Mouse (Mus musculus): Measurements from ENCODE around the gene C9orf72. TPM values are rescaled to one million over a fixed set of nuclear protein-coding genes. Genes with fewer than 3 reads are reported as not detected.

Gene C9orf72
- polyA plus RNA-seq, 1 experiment from 2014 or later, result 49.6 TPM

GRCm38 (mm10) chr4:35192725-35193124 lies 33.2 kb downstream of the C9orf72 start:
- WGBS, result 31% methylated on average over 7 of the region's 7 CpGs
- Histone ChIP-seq H3K27ac (no peak overlapping the region), H3K4me1 (replicated peaks; ENCODE audit: control insufficient read depth, insufficient read depth, low read length) (no peaks in the 10 kb centered on the region), H3K4me3 (replicated peaks; ENCODE audit: low read length) (no peak overlapping the region), H3K9ac (no peak overlapping the region), H3K4me2 (replicated peaks) (no peak overlapping the region), H3K9me3 (ENCODE audit: control insufficient read depth, low read length) (no peaks in the 10 kb centered on the region), H3K27me3 (ENCODE audit: control insufficient read depth, insufficient read depth, low read length) (no peaks in the 10 kb centered on the region), H3K36me3 (replicated peaks; ENCODE audit: control insufficient read depth, insufficient read depth) (peaks cover 24% of the 10 kb centered on the region)
- peak; percentile 71 for DNase-seq (ENCODE audit: low spot score)
- no peak for ATAC-seq (ENCODE audit: low FRiP score)

- H3K27me3 ChIP-seq (ENCODE audit: control insufficient read depth, insufficient read depth, low read length), result no peaks in the 10 kb centered on the region
- peaks cover 9% of the 10 kb centered on the region; the same call in 1 of the 2 replicates for H3K36me3 ChIP-seq (replicated peaks; ENCODE audit: control insufficient read depth, insufficient read depth)
- H3K27ac ChIP-seq, result no peak overlapping the region
- H3K9me3 ChIP-seq (ENCODE audit: control insufficient read depth, low read length), result no peaks in the 10 kb centered on the region
- H3K4me1 ChIP-seq (replicated peaks; ENCODE audit: control insufficient read depth, insufficient read depth, low read length), result no peaks in the 10 kb centered on the region
- no peak overlapping the region for H3K4me3 ChIP-seq (replicated peaks; ENCODE audit: low read length)
- H3K9ac ChIP-seq, result no peak overlapping the region
- no peak overlapping the region for H3K4me2 ChIP-seq (replicated peaks)
- 67% methylated on average over 5 of the region's 5 CpGs for WGBS
- no peak for DNase-seq (ENCODE audit: low spot score)
- ATAC-seq (ENCODE audit: low FRiP score), result no peak
Observed at GRCm38 (mm10) chr4:35189794-35190193, 36.2 kb downstream of the C9orf72 start.

- H3K9ac ChIP-seq, result no peak overlapping the region
- DNase-seq (ENCODE audit: low spot score), result no peak
- ATAC-seq (ENCODE audit: low FRiP score), result no peak
- H3K4me2 ChIP-seq (replicated peaks), result no peak overlapping the region
- H3K4me1 ChIP-seq (replicated peaks; ENCODE audit: control insufficient read depth, insufficient read depth, low read length), result no peaks in the 10 kb centered on the region
- 95% methylated on average over 8 of the region's 8 CpGs for WGBS
- H3K9me3 ChIP-seq (ENCODE audit: control insufficient read depth, low read length), result no peaks in the 10 kb centered on the region
- no peaks in the 10 kb centered on the region for H3K27me3 ChIP-seq (ENCODE audit: control insufficient read depth, insufficient read depth, low read length)
- H3K4me3 ChIP-seq (replicated peaks; ENCODE audit: low read length), result no peak overlapping the region
- H3K36me3 ChIP-seq (replicated peaks; ENCODE audit: control insufficient read depth, insufficient read depth), result peaks cover 4% of the 10 kb centered on the region; the same call in 1 of the 2 replicates
- no peak overlapping the region for H3K27ac ChIP-seq
Observed at GRCm38 (mm10) chr4:35187617-35188326, 38.2 kb downstream of the C9orf72 start.

- Histone ChIP-seq H3K9me3 (ENCODE audit: control insufficient read depth, low read length) (no peaks in the 10 kb centered on the region), H3K9ac (no peak overlapping the region), H3K27ac (no peak overlapping the region), H3K4me1 (replicated peaks; ENCODE audit: control insufficient read depth, insufficient read depth, low read length) (no peaks in the 10 kb centered on the region), H3K27me3 (ENCODE audit: control insufficient read depth, insufficient read depth, low read length) (no peaks in the 10 kb centered on the region), H3K36me3 (replicated peaks; ENCODE audit: control insufficient read depth, insufficient read depth) (no peaks in the 10 kb centered on the region), H3K4me3 (replicated peaks; ENCODE audit: low read length) (no peak overlapping the region), H3K4me2 (replicated peaks) (no peak overlapping the region)
- no peak for DNase-seq (ENCODE audit: low spot score)
- ATAC-seq (ENCODE audit: low FRiP score), result peak; percentile 34; the same call in 1 of the 2 replicates
- WGBS, result 72% methylated on average over 12 of the region's 12 CpGs
Observed at GRCm38 (mm10) chr4:35177926-35178645, 47.9 kb downstream of the C9orf72 start.

GRCm38 (mm10) chr4:35175566-35175965 lies 50.4 kb downstream of the C9orf72 start:
- no peak for DNase-seq (ENCODE audit: low spot score)
- Histone ChIP-seq H3K9me3 (ENCODE audit: control insufficient read depth, low read length) (no peaks in the 10 kb centered on the region), H3K36me3 (replicated peaks; ENCODE audit: control insufficient read depth, insufficient read depth) (no peaks in the 10 kb centered on the region), H3K4me1 (replicated peaks; ENCODE audit: control insufficient read depth, insufficient read depth, low read length) (no peaks in the 10 kb centered on the region), H3K4me2 (replicated peaks) (no peak overlapping the region), H3K9ac (no peak overlapping the region), H3K4me3 (replicated peaks; ENCODE audit: low read length) (no peak overlapping the region), H3K27me3 (ENCODE audit: control insufficient read depth, insufficient read depth, low read length) (no peaks in the 10 kb centered on the region), H3K27ac (no peak overlapping the region)
- 88% methylated on average over 2 of the region's 2 CpGs for WGBS
- ATAC-seq (ENCODE audit: low FRiP score), result no peak

GRCm38 (mm10) chr4:35173551-35173950 lies 52.4 kb downstream of the C9orf72 start:
- Histone ChIP-seq H3K27ac (no peak overlapping the region), H3K27me3 (ENCODE audit: control insufficient read depth, insufficient read depth, low read length) (no peaks in the 10 kb centered on the region), H3K4me3 (replicated peaks; ENCODE audit: low read length) (no peak overlapping the region), H3K36me3 (replicated peaks; ENCODE audit: control insufficient read depth, insufficient read depth) (no peaks in the 10 kb centered on the region), H3K4me1 (replicated peaks; ENCODE audit: control insufficient read depth, insufficient read depth, low read length) (0 out of 2 replicates have a peak, but pooled peaks cover 2% of the 10 kb centered on the region), H3K4me2 (replicated peaks) (no peak overlapping the region), H3K9ac (no peak overlapping the region), H3K9me3 (ENCODE audit: control insufficient read depth, low read length) (no peaks in the 10 kb centered on the region)
- WGBS, result 58% methylated on average over 1 of the region's 1 CpGs
- DNase-seq (ENCODE audit: low spot score) (no peak), ATAC-seq (ENCODE audit: low FRiP score) (no peak)

GRCm38 (mm10) chr4:35172471-35172870 lies 53.5 kb downstream of the C9orf72 start:
- H3K27me3 ChIP-seq (ENCODE audit: control insufficient read depth, insufficient read depth, low read length), result no peaks in the 10 kb centered on the region
- H3K9me3 ChIP-seq (ENCODE audit: control insufficient read depth, low read length), result no peaks in the 10 kb centered on the region
- H3K4me3 ChIP-seq (replicated peaks; ENCODE audit: low read length), result no peak overlapping the region
- 0 out of 2 replicates have a peak, but pooled peaks cover 2% of the 10 kb centered on the region for H3K4me1 ChIP-seq (replicated peaks; ENCODE audit: control insufficient read depth, insufficient read depth, low read length)
- ATAC-seq (ENCODE audit: low FRiP score) (no peak), DNase-seq (ENCODE audit: low spot score) (no peak)
- 91% methylated on average over 2 of the region's 2 CpGs for WGBS
- no peak overlapping the region for H3K9ac ChIP-seq
- no peaks in the 10 kb centered on the region for H3K36me3 ChIP-seq (replicated peaks; ENCODE audit: control insufficient read depth, insufficient read depth)
- no peak overlapping the region for H3K27ac ChIP-seq
- H3K4me2 ChIP-seq (replicated peaks), result no peak overlapping the region

- Histone ChIP-seq H3K4me2 (replicated peaks) (no peak overlapping the region), H3K36me3 (replicated peaks; ENCODE audit: control insufficient read depth, insufficient read depth) (no peaks in the 10 kb centered on the region), H3K4me3 (replicated peaks; ENCODE audit: low read length) (no peak overlapping the region), H3K27ac (no peak overlapping the region), H3K27me3 (ENCODE audit: control insufficient read depth, insufficient read depth, low read length) (no peaks in the 10 kb centered on the region), H3K9me3 (ENCODE audit: control insufficient read depth, low read length) (no peaks in the 10 kb centered on the region), H3K4me1 (replicated peaks; ENCODE audit: control insufficient read depth, insufficient read depth, low read length) (0 out of 2 replicates have a peak, but pooled peaks cover 2% of the 10 kb centered on the region), H3K9ac (no peak overlapping the region)
- 76% methylated on average over 13 of the region's 13 CpGs for WGBS
- DNase-seq (ENCODE audit: low spot score), result no peak
- no peak for ATAC-seq (ENCODE audit: low FRiP score)
Observed at GRCm38 (mm10) chr4:35169571-35170125, 56.3 kb downstream of the C9orf72 start.

- Histone ChIP-seq H3K27ac (no peak overlapping the region), H3K9me3 (ENCODE audit: control insufficient read depth, low read length) (no peaks in the 10 kb centered on the region), H3K4me1 (replicated peaks; ENCODE audit: control insufficient read depth, insufficient read depth, low read length) (0 out of 2 replicates have a peak, but pooled peaks cover 2% of the 10 kb centered on the region), H3K9ac (no peak overlapping the region), H3K4me3 (replicated peaks; ENCODE audit: low read length) (no peak overlapping the region), H3K27me3 (ENCODE audit: control insufficient read depth, insufficient read depth, low read length) (no peaks in the 10 kb centered on the region), H3K36me3 (replicated peaks; ENCODE audit: control insufficient read depth, insufficient read depth) (no peaks in the 10 kb centered on the region), H3K4me2 (replicated peaks) (no peak overlapping the region)
- ATAC-seq (ENCODE audit: low FRiP score) (no peak), DNase-seq (ENCODE audit: low spot score) (no peak)
- 84% methylated on average over 5 of the region's 5 CpGs for WGBS
Observed at GRCm38 (mm10) chr4:35167855-35168254, 58.1 kb downstream of the C9orf72 start.

Data from hindbrain, embryonic 14.5 days (tissue).